Mouse (Mus musculus) forebrain, embryonic 14.5 days (tissue): ENCODE measurements at regions not wholly inside any gene's neighbourhood (a gene's known extent, or its start where the extent isn't known, plus 50 kb on each side); places are given as distances from the start of the nearest gene placed in this dataset.

Experiments used
- ATAC-seq: fragments of 200-750 bp; cut with Nextera tagmentation; 2 replicates; pipeline ENCODE4 v1.8.0; 2017; ENCODE audit warnings: mild to moderate bottlenecking, moderate library complexity
- DNase-seq: peaks from one replicate; pipeline ENCODE4 v3.0.0-alpha.2; 2015; ENCODE audit warnings: low spot score
- H3K27ac ChIP-seq: fragments of 300-500 bp; sonication (generic); 2 replicates; pipeline ENCODE4 v1.5.1; 2014; ENCODE audit warnings: low read depth, mild to moderate bottlenecking, control low read depth, low read length, moderate library complexity
- H3K27me3 ChIP-seq: fragments of 300-500 bp; sonication (generic); replicated peaks from 2 replicates; pipeline ENCODE4 v1.6.1; 2014; ENCODE audit warnings: low read length, control low read depth, mixed read lengths; ENCODE audit not compliant: control insufficient read depth, insufficient read depth
- H3K36me3 ChIP-seq: fragments of 300-500 bp; sonication (generic); 2 replicates; pipeline ENCODE4 v1.6.1; 2014; ENCODE audit warnings: low read length, control low read depth; ENCODE audit not compliant: control insufficient read depth, insufficient read depth
- H3K4me1 ChIP-seq: fragments of 300-500 bp; sonication (generic); 2 replicates; pipeline ENCODE4 v1.6.1; 2014; ENCODE audit warnings: antibody characterized with exemption, low read length, control low read depth; ENCODE audit not compliant: control insufficient read depth, insufficient read depth
- H3K4me2 ChIP-seq: fragments of 300-500 bp; sonication (generic); 2 replicates; pipeline ENCODE4 v1.6.1; 2014; ENCODE audit warnings: mild to moderate bottlenecking, control low read depth, low read length
- H3K4me3 ChIP-seq: fragments of 300-500 bp; sonication (generic); 2 replicates; pipeline ENCODE4 v1.5.1; 2014; ENCODE audit warnings: low read depth, low read length, control low read depth
- H3K9ac ChIP-seq: fragments of 300-500 bp; sonication (generic); 2 replicates; pipeline ENCODE4 v1.6.1; 2014; ENCODE audit warnings: mild to moderate bottlenecking, low read length, control low read depth, moderate library complexity
- H3K9me3 ChIP-seq: fragments of 300-500 bp; sonication (generic); replicated peaks from 2 replicates; pipeline ENCODE4 v1.6.1; 2016; ENCODE audit warnings: low read length, control low read depth, mixed read lengths; ENCODE audit not compliant: control insufficient read depth
- WGBS: fragments of 180-500 bp; shearing (Covaris S2); extraction: QIAGEN DNeasy Blood & Tissue Kit; methylation state at CpG from one replicate; pipeline ENCODE4 v1.1.7; 2014; 5-methylcytosine and 5-hydroxymethylcytosine counted together

GRCm38 (mm10) chr15:87922091-87922490 is 378.0 kb downstream of the Fam19a5 start:
- ATAC-seq = no peak

DNA sequence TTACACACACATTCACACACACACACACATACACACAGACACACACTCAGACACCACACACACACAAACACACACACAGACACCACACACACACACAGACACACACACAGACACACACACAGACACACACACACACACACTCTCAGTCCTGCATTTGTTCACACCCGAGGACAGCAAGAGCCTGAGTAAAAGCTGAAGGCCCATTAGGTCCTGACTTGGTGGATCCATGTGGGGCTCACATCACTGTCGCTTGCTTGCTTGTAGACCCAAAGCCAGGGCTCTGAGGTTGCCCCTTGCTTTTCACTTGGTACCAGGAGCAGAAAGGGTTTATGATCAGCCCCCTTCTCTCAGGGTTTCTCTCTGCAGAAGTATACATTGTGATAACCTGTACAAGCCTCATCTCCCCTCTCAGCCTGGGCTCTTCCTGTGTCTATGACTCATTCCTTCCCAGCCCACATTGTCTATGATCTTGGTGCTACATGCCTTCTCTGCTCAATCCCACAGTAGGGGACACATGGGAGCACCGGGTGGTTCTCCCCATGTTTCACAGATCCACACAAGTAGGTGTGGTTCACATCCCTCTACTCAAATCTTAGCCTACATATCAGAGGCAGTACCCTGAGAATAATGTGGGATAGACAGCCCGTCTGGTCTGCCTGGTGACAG is 378.8 kb downstream of the Fam19a5 start:
- no peak overlapping the region for H3K27ac ChIP-seq
- H3K4me2 ChIP-seq = no peak overlapping the region
- 0 out of 2 replicates have a peak, but pooled peaks cover 4% of the 10 kb centered on the region for H3K4me1 ChIP-seq
- no peak for ATAC-seq
- 81% methylated on average over 4 of the region's 4 CpGs for WGBS
- no peak overlapping the region for H3K9ac ChIP-seq
- no peak for DNase-seq
- H3K27me3 ChIP-seq = no peaks in the 10 kb centered on the region
- no peak overlapping the region for H3K4me3 ChIP-seq
- no peaks in the 10 kb centered on the region for H3K36me3 ChIP-seq
- H3K9me3 ChIP-seq = no peaks in the 10 kb centered on the region

More at GRCm38 (mm10) chr15:87922091-87922490, 378.0 kb downstream of the Fam19a5 start:
- no peak overlapping the region for H3K9ac ChIP-seq
- peak; percentile 61 for DNase-seq
- H3K4me3 ChIP-seq = no peak overlapping the region
- 16% methylated on average over 9 of the region's 9 CpGs for WGBS
- no peak overlapping the region for H3K27ac ChIP-seq
- no peaks in the 10 kb centered on the region for H3K9me3 ChIP-seq
- 0 out of 2 replicates have a peak, but pooled peaks cover 4% of the 10 kb centered on the region for H3K4me1 ChIP-seq
- H3K36me3 ChIP-seq = no peaks in the 10 kb centered on the region
- no peaks in the 10 kb centered on the region for H3K27me3 ChIP-seq
- no peak overlapping the region for H3K4me2 ChIP-seq

DNA sequence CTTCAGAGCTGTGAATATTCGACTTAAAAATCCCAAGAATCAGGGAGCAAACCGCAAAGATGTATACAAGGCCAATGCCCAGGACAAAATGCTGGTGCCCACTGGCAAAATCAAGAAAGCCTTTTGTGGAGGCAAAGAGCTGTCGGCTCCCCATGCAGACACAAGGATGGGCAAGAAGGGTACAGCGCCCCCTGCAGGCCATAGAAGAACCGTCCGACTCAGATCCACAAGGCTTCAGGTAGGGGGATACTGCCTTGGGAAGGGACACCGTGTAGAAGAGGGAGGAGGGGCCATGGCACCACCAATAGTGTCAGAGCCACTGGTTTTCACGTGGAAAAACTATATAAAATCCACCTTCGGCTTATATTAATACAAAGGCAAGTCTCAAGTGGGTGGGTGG is 379.8 kb downstream of the Fam19a5 start:
- Histone ChIP-seq H3K9ac (no peak overlapping the region), H3K4me1 (0 out of 2 replicates have a peak, but pooled peaks cover 4% of the 10 kb centered on the region), H3K4me3 (no peak overlapping the region), H3K9me3 (no peaks in the 10 kb centered on the region), H3K4me2 (no peak overlapping the region), H3K36me3 (no peaks in the 10 kb centered on the region), H3K27ac (no peak overlapping the region), H3K27me3 (no peaks in the 10 kb centered on the region)
- WGBS = 39% methylated on average over 9 of the region's 9 CpGs
- no peak for ATAC-seq
- no peak for DNase-seq

- ATAC-seq = no peak
- 84% methylated on average over 6 of the region's 6 CpGs for WGBS
- H3K4me1 ChIP-seq = 0 out of 2 replicates have a peak, but pooled peaks cover 5% of the 10 kb centered on the region
- no peak overlapping the region for H3K27ac ChIP-seq
- H3K36me3 ChIP-seq = no peaks in the 10 kb centered on the region
- H3K4me2 ChIP-seq = no peak overlapping the region
- H3K9ac ChIP-seq = no peak overlapping the region
- no peak for DNase-seq
- H3K9me3 ChIP-seq = no peaks in the 10 kb centered on the region
- no peaks in the 10 kb centered on the region for H3K27me3 ChIP-seq
- H3K4me3 ChIP-seq = no peak overlapping the region
These were observed 391.9 kb downstream of the Fam19a5 start for GRCm38 (mm10) chr15:87936041-87936440.

DNA sequence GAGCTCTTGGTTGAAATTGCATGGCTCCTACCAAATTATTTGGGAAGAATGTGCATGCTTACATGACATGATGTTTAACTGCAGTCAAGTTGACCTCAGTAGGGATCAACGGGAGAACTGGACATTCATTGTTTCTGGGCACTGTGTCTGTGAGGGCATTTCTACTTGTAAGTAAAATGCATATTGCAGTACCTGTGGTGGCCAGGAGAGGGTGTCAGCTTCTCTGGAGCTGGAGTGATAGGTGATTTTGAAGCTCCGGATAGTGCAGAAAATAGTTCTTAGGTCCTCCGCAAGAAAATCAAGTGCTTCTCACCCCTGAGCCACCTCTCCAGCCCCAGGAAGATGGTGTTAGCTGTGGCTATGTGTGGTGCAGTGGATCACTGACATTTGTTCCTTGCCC is 396.7 kb downstream of the Fam19a5 start:
- no peak for ATAC-seq
- 54% methylated on average over 3 of the region's 3 CpGs for WGBS
- Histone ChIP-seq H3K27me3 (no peaks in the 10 kb centered on the region), H3K36me3 (no peaks in the 10 kb centered on the region), H3K4me3 (no peak overlapping the region), H3K4me2 (no peak overlapping the region), H3K9ac (no peak overlapping the region), H3K27ac (no peak overlapping the region), H3K4me1 (no peaks in the 10 kb centered on the region), H3K9me3 (no peaks in the 10 kb centered on the region)
- peak; percentile 53 for DNase-seq

DNA sequence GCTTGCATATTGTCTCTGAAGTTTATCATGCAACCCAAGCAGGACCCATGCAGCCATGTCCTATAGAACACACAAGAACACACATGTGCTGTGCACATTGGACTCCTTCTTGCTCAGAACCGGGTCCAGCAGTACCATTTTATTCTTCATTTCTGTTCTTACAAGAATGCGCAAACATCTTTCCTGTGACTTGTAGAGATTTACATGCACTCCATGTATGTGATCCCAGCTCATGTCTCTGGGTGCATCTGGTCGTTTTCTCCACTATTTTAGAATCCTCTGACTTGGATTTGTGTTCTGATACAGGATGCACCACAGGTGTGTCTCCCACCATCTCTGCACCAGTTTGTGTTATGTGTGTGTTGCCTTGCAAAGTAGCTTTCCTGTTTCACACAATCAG is 408.4 kb downstream of the Fam19a5 start:
- Histone ChIP-seq H3K9me3 (no peaks in the 10 kb centered on the region), H3K9ac (no peak overlapping the region), H3K4me2 (no peak overlapping the region), H3K4me3 (no peak overlapping the region), H3K36me3 (no peaks in the 10 kb centered on the region), H3K27me3 (no peaks in the 10 kb centered on the region), H3K27ac (no peak overlapping the region), H3K4me1 (no peaks in the 10 kb centered on the region)
- 80% methylated on average over 3 of the region's 3 CpGs for WGBS
- DNase-seq (no peak), ATAC-seq (no peak)

DNA sequence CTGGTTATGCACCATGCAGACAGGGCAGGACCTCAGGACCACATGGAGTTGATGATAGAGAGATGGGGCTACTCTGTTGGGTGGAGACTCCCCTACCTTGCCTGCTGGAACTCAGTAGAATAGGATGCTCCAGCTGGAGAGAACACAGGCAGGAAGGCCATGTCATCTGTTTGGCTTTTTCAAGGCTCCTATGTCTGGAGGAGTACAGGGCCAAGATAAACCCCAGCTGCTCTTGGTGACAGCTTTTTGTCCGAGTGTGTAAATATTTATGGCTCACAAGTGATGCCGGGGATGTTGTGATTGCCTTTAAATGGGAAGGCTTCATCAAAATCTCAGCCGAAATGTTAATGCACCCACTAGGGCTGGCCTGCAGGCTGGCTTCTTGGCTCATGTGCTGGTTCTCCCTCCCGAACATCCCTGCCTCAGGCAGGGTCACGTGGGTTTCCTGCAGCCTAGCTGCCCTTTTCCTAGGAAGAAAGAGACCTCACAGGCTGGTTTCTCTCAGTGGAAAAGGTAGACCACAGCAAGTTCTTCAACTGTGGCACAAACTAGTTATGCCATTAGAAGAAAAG is 411.7 kb downstream of the Fam19a5 start:
- ATAC-seq = no peak
- no peak overlapping the region for H3K27ac ChIP-seq

DNA sequence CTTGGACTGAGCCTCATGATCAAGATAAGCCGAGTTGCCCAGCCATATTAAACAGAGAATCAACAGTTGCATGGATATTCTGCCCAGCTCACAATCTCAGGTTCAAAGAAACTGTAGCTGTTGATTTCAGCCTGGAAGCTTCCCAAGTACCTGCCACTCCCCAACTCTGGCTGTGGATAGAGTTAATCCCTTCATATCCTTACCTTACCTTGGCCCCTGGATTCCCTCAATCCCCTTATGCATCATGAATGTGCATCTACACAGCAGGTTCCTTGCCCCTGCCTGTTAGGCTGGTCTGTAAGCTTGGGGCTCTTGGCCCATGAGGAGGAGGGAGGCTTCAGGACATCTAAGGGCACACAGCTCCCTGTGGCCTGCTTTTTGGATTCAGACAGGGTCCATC is 414.8 kb downstream of the Fam19a5 start:
- Histone ChIP-seq H3K27ac (no peak overlapping the region), H3K36me3 (no peaks in the 10 kb centered on the region), H3K9ac (no peak overlapping the region), H3K4me1 (no peaks in the 10 kb centered on the region), H3K27me3 (no peaks in the 10 kb centered on the region), H3K4me3 (no peak overlapping the region), H3K9me3 (no peaks in the 10 kb centered on the region), H3K4me2 (no peak overlapping the region)
- 71% methylated on average over 1 of the region's 1 CpGs for WGBS
- ATAC-seq (no peak), DNase-seq (no peak)

More for the DNA sequence above, 411.7 kb downstream of the Fam19a5 start:
- Histone ChIP-seq H3K27me3 (no peaks in the 10 kb centered on the region), H3K36me3 (no peaks in the 10 kb centered on the region), H3K4me2 (no peak overlapping the region), H3K9ac (no peak overlapping the region), H3K9me3 (no peaks in the 10 kb centered on the region), H3K4me3 (no peak overlapping the region), H3K4me1 (no peaks in the 10 kb centered on the region)
- DNase-seq = no peak
- 75% methylated on average over 5 of the region's 5 CpGs for WGBS

- no peak overlapping the region for H3K4me2 ChIP-seq
- no peaks in the 10 kb centered on the region for H3K9me3 ChIP-seq
- H3K27me3 ChIP-seq = no peaks in the 10 kb centered on the region
- no peak overlapping the region for H3K4me3 ChIP-seq
- no peak for DNase-seq
- ATAC-seq = no peak
- H3K27ac ChIP-seq = no peak overlapping the region
- H3K9ac ChIP-seq = no peak overlapping the region
- 89% methylated on average over 6 of the region's 6 CpGs for WGBS
- no peaks in the 10 kb centered on the region for H3K4me1 ChIP-seq
- H3K36me3 ChIP-seq = no peaks in the 10 kb centered on the region
These were observed 428.5 kb downstream of the Fam19a5 start for GRCm38 (mm10) chr15:87972641-87973040.
